Mouse (Mus musculus): Measurements from ENCODE around the gene Pla2g12b. TPM values are rescaled to one million over a fixed set of nuclear protein-coding genes. Genes with fewer than 3 reads are reported as not detected.
A peak's percentile ranks its signal among the peaks of the same experiment; 100 is the strongest.

Pla2g12b gene
- not detected in 2 replicates for polyA plus RNA-seq (2014; fragmentation: Nextera tagmentation; extraction: Ambion mirVana)

GRCm38 (mm10) chr10:59402899-59403792, at the start of gene Pla2g12b:
Pla2g12b (plus strand) TSS chr10:59403660.
- DNase-seq (ENCODE audit: low spot score) = no peak
- Histone ChIP-seq H3K4me3 (ENCODE audit: low read depth, low read length) (no peak within 1 kb of the TSS), H3K4me2 (ENCODE audit: low read depth, low read length) (no peak within 1 kb of the TSS), H3K4me1 (ENCODE audit: control insufficient read depth, insufficient read depth, low read length) (no peaks in the 10 kb centered on the region), H3K27ac (replicated peaks; ENCODE audit: low read depth, low read length) (no peak within 1 kb of the TSS), H3K9me3 (ENCODE audit: control insufficient read depth, low read length) (no peaks in the 10 kb centered on the region), H3K36me3 (ENCODE audit: control insufficient read depth, insufficient read depth, low read length) (no peaks in the 10 kb centered on the region), H3K27me3 (replicated peaks; ENCODE audit: control insufficient read depth, insufficient read depth, low read length) (no peaks in the 10 kb centered on the region), H3K9ac (ENCODE audit: low read depth, low read length) (no peak within 1 kb of the TSS)
- WGBS = 59% methylated on average over 21 of the region's 21 CpGs
- no peak for ATAC-seq (ENCODE audit: low read depth)

GRCm38 (mm10) chr10:59354120-59354519, 49.3 kb upstream of the Pla2g12b start:
- no peak overlapping the region for H3K9ac ChIP-seq (ENCODE audit: low read depth, low read length)
- no peak overlapping the region for H3K4me2 ChIP-seq (ENCODE audit: low read depth, low read length)
- peaks cover 86% of the 10 kb centered on the region for H3K36me3 ChIP-seq (ENCODE audit: control insufficient read depth, insufficient read depth, low read length)

GRCm38 (mm10) chr10:59355020-59355419, 48.4 kb upstream of the Pla2g12b start:
- Histone ChIP-seq H3K4me1 (ENCODE audit: control insufficient read depth, insufficient read depth, low read length) (no peaks in the 10 kb centered on the region), H3K36me3 (ENCODE audit: control insufficient read depth, insufficient read depth, low read length) (peaks cover 90% of the 10 kb centered on the region), H3K4me3 (ENCODE audit: low read depth, low read length) (no peak overlapping the region), H3K27me3 (replicated peaks; ENCODE audit: control insufficient read depth, insufficient read depth, low read length) (no peaks in the 10 kb centered on the region), H3K27ac (replicated peaks; ENCODE audit: low read depth, low read length) (no peak overlapping the region), H3K9ac (ENCODE audit: low read depth, low read length) (no peak overlapping the region), H3K9me3 (ENCODE audit: control insufficient read depth, low read length) (no peaks in the 10 kb centered on the region), H3K4me2 (ENCODE audit: low read depth, low read length) (no peak overlapping the region)
- ATAC-seq (ENCODE audit: low read depth) (no peak), DNase-seq (ENCODE audit: low spot score) (no peak)
- 87% methylated on average over 8 of the region's 8 CpGs for WGBS

More at GRCm38 (mm10) chr10:59354120-59354519, 49.3 kb upstream of the Pla2g12b start:
- no peaks in the 10 kb centered on the region for H3K9me3 ChIP-seq (ENCODE audit: control insufficient read depth, low read length)
- ATAC-seq (ENCODE audit: low read depth) (peak; percentile 76; the same call in 1 of the 2 replicates), DNase-seq (ENCODE audit: low spot score) (peak; percentile 39)
- no peak overlapping the region for H3K27ac ChIP-seq (replicated peaks; ENCODE audit: low read depth, low read length)
- no peaks in the 10 kb centered on the region for H3K27me3 ChIP-seq (replicated peaks; ENCODE audit: control insufficient read depth, insufficient read depth, low read length)
- 88% methylated on average over 12 of the region's 12 CpGs for WGBS
- H3K4me1 ChIP-seq (ENCODE audit: control insufficient read depth, insufficient read depth, low read length) = no peaks in the 10 kb centered on the region
- H3K4me3 ChIP-seq (ENCODE audit: low read depth, low read length) = no peak overlapping the region

- no peaks in the 10 kb centered on the region for H3K4me1 ChIP-seq (ENCODE audit: control insufficient read depth, insufficient read depth, low read length)
- H3K9ac ChIP-seq (ENCODE audit: low read depth, low read length) = no peak overlapping the region
- no peak for DNase-seq (ENCODE audit: low spot score)
- no peaks in the 10 kb centered on the region for H3K27me3 ChIP-seq (replicated peaks; ENCODE audit: control insufficient read depth, insufficient read depth, low read length)
- 87% methylated on average over 4 of the region's 4 CpGs for WGBS
- H3K36me3 ChIP-seq (ENCODE audit: control insufficient read depth, insufficient read depth, low read length) = peaks cover 90% of the 10 kb centered on the region
- ATAC-seq (ENCODE audit: low read depth) = no peak
- no peak overlapping the region for H3K4me2 ChIP-seq (ENCODE audit: low read depth, low read length)
- no peak overlapping the region for H3K27ac ChIP-seq (replicated peaks; ENCODE audit: low read depth, low read length)
- H3K9me3 ChIP-seq (ENCODE audit: control insufficient read depth, low read length) = no peaks in the 10 kb centered on the region
- H3K4me3 ChIP-seq (ENCODE audit: low read depth, low read length) = no peak overlapping the region
These were observed 44.7 kb upstream of the Pla2g12b start for GRCm38 (mm10) chr10:59358744-59359143.

GRCm38 (mm10) chr10:59363208-59363607, 40.3 kb upstream of the Pla2g12b start:
- H3K9ac ChIP-seq (ENCODE audit: low read depth, low read length) = no peak overlapping the region
- H3K27ac ChIP-seq (replicated peaks; ENCODE audit: low read depth, low read length) = no peak overlapping the region
- no peaks in the 10 kb centered on the region for H3K9me3 ChIP-seq (ENCODE audit: control insufficient read depth, low read length)
- H3K4me1 ChIP-seq (ENCODE audit: control insufficient read depth, insufficient read depth, low read length) = no peaks in the 10 kb centered on the region
- no peaks in the 10 kb centered on the region for H3K27me3 ChIP-seq (replicated peaks; ENCODE audit: control insufficient read depth, insufficient read depth, low read length)
- 87% methylated on average over 2 of the region's 2 CpGs for WGBS
- ATAC-seq (ENCODE audit: low read depth) (no peak), DNase-seq (ENCODE audit: low spot score) (no peak)
- H3K36me3 ChIP-seq (ENCODE audit: control insufficient read depth, insufficient read depth, low read length) = peaks cover 96% of the 10 kb centered on the region
- H3K4me3 ChIP-seq (ENCODE audit: low read depth, low read length) = no peak overlapping the region
- H3K4me2 ChIP-seq (ENCODE audit: low read depth, low read length) = no peak overlapping the region

GRCm38 (mm10) chr10:59364551-59364950, 38.9 kb upstream of the Pla2g12b start:
- DNase-seq (ENCODE audit: low spot score) (no peak), ATAC-seq (ENCODE audit: low read depth) (no peak)
- H3K4me1 ChIP-seq (ENCODE audit: control insufficient read depth, insufficient read depth, low read length) = no peaks in the 10 kb centered on the region
- H3K4me3 ChIP-seq (ENCODE audit: low read depth, low read length) = no peak overlapping the region
- H3K36me3 ChIP-seq (ENCODE audit: control insufficient read depth, insufficient read depth, low read length) = peaks cover 98% of the 10 kb centered on the region
- H3K9me3 ChIP-seq (ENCODE audit: control insufficient read depth, low read length) = no peaks in the 10 kb centered on the region
- 88% methylated on average over 3 of the region's 3 CpGs for WGBS
- no peak overlapping the region for H3K4me2 ChIP-seq (ENCODE audit: low read depth, low read length)
- no peaks in the 10 kb centered on the region for H3K27me3 ChIP-seq (replicated peaks; ENCODE audit: control insufficient read depth, insufficient read depth, low read length)
- H3K9ac ChIP-seq (ENCODE audit: low read depth, low read length) = no peak overlapping the region
- no peak overlapping the region for H3K27ac ChIP-seq (replicated peaks; ENCODE audit: low read depth, low read length)

GRCm38 (mm10) chr10:59365804-59366589, 37.5 kb upstream of the Pla2g12b start:
- peaks cover 98% of the 10 kb centered on the region for H3K36me3 ChIP-seq (ENCODE audit: control insufficient read depth, insufficient read depth, low read length)
- no peak overlapping the region for H3K27ac ChIP-seq (replicated peaks; ENCODE audit: low read depth, low read length)
- ATAC-seq (ENCODE audit: low read depth) (no peak), DNase-seq (ENCODE audit: low spot score) (no peak)
- WGBS = 83% methylated on average over 5 of the region's 5 CpGs
- H3K4me1 ChIP-seq (ENCODE audit: control insufficient read depth, insufficient read depth, low read length) = no peaks in the 10 kb centered on the region
- no peak overlapping the region for H3K4me3 ChIP-seq (ENCODE audit: low read depth, low read length)
- no peaks in the 10 kb centered on the region for H3K27me3 ChIP-seq (replicated peaks; ENCODE audit: control insufficient read depth, insufficient read depth, low read length)
- no peak overlapping the region; the same call in 1 of the 2 replicates for H3K9ac ChIP-seq (ENCODE audit: low read depth, low read length)
- H3K9me3 ChIP-seq (ENCODE audit: control insufficient read depth, low read length) = no peaks in the 10 kb centered on the region
- H3K4me2 ChIP-seq (ENCODE audit: low read depth, low read length) = no peak overlapping the region

- no peak overlapping the region for H3K4me2 ChIP-seq (ENCODE audit: low read depth, low read length)
- DNase-seq (ENCODE audit: low spot score) = no peak
- no peak for ATAC-seq (ENCODE audit: low read depth)
- 99% methylated on average over 4 of the region's 4 CpGs for WGBS
- H3K36me3 ChIP-seq (ENCODE audit: control insufficient read depth, insufficient read depth, low read length) = peaks cover 98% of the 10 kb centered on the region
- H3K4me3 ChIP-seq (ENCODE audit: low read depth, low read length) = no peak overlapping the region
- H3K27me3 ChIP-seq (replicated peaks; ENCODE audit: control insufficient read depth, insufficient read depth, low read length) = no peaks in the 10 kb centered on the region
- no peaks in the 10 kb centered on the region for H3K4me1 ChIP-seq (ENCODE audit: control insufficient read depth, insufficient read depth, low read length)
- no peaks in the 10 kb centered on the region for H3K9me3 ChIP-seq (ENCODE audit: control insufficient read depth, low read length)
- H3K9ac ChIP-seq (ENCODE audit: low read depth, low read length) = no peak overlapping the region
- H3K27ac ChIP-seq (replicated peaks; ENCODE audit: low read depth, low read length) = no peak overlapping the region
These were observed 36.7 kb upstream of the Pla2g12b start for GRCm38 (mm10) chr10:59366746-59367145.

All from embryonic facial prominence, embryonic 14.5 days (tissue).